Mouse (Mus musculus) lung, adult 18-20 months (tissue): ENCODE data around the gene Tstd1.

ENCODE experiments used
- DNase-seq, 2 experiments: peaks; one replicate each; pipeline ENCODE4 v3.0.0; 2022; ENCODE audit warnings: mixed read lengths in 2 of 2

The Tstd1 gene

GRCm38 (mm10) chr1:171419291-171419882, 715 bp downstream of the Tstd1 start:
- peak; percentile 53 to 66 for DNase-seq

- DNase-seq, result no peak
Observed at GRCm38 (mm10) chr1:171419905-171420304, 1.2 kb downstream of the Tstd1 start.

- peak in 1 of 2 experiments; percentile 42 for DNase-seq
Observed at GRCm38 (mm10) chr1:171422504-171423095, 3.9 kb downstream of the Tstd1 start.

GRCm38 (mm10) chr1:171424638-171425037, 6.0 kb downstream of the Tstd1 start:
- DNase-seq, result no peak

- DNase-seq, result peak in 1 of 2 experiments; percentile 31
Observed at GRCm38 (mm10) chr1:171425126-171425525, 6.5 kb downstream of the Tstd1 start.

- no peak for DNase-seq
Observed at GRCm38 (mm10) chr1:171432158-171432557, 13.5 kb downstream of the Tstd1 start.

- no peak for DNase-seq
Observed at GRCm38 (mm10) chr1:171435288-171435814, 16.7 kb downstream of the Tstd1 start.

GRCm38 (mm10) chr1:171435974-171436373, 17.3 kb downstream of the Tstd1 start:
- no peak for DNase-seq

GRCm38 (mm10) chr1:171437264-171438013, 18.8 kb downstream of the Tstd1 start, which contains the start of gene F11r:
Gene F11r (plus strand): TSS chr1:171437535.
- peak; percentile 97 to 98 for DNase-seq

- DNase-seq, result no peak
Observed at GRCm38 (mm10) chr1:171438014-171438670, 19.5 kb downstream of the Tstd1 start.

GRCm38 (mm10) chr1:171439072-171439471, 20.4 kb downstream of the Tstd1 start:
- peak in 1 of 2 experiments; percentile 63 for DNase-seq

GRCm38 (mm10) chr1:171440025-171440725, 21.5 kb downstream of the Tstd1 start:
- peak; percentile 74 to 86 for DNase-seq

- peak; percentile 40 to 65 for DNase-seq
Observed at GRCm38 (mm10) chr1:171441466-171442412, 23.1 kb downstream of the Tstd1 start.

GRCm38 (mm10) chr1:171442413-171442760, 23.7 kb downstream of the Tstd1 start:
- no peak for DNase-seq

GRCm38 (mm10) chr1:171445050-171445449, 26.4 kb downstream of the Tstd1 start:
- no peak for DNase-seq

GRCm38 (mm10) chr1:171446854-171447253, 28.2 kb downstream of the Tstd1 start:
- no peak for DNase-seq

- no peak for DNase-seq
Observed at GRCm38 (mm10) chr1:171447692-171448091, 29.0 kb downstream of the Tstd1 start.

- DNase-seq, result no peak
Observed at GRCm38 (mm10) chr1:171450062-171450461, 31.4 kb downstream of the Tstd1 start.

- DNase-seq, result no peak
Observed at GRCm38 (mm10) chr1:171451001-171451400, 32.3 kb downstream of the Tstd1 start.

GRCm38 (mm10) chr1:171452522-171452921, 33.9 kb downstream of the Tstd1 start:
- no peak for DNase-seq

GRCm38 (mm10) chr1:171452923-171453322, 34.3 kb downstream of the Tstd1 start:
- peak; percentile 50 to 59 for DNase-seq
